Mouse (Mus musculus): Measurements from ENCODE around the gene Itga10.

GRCm38 (mm10) chr3:96706984-96707383 lies 61.6 kb downstream of the Itga10 start:
- TF ChIP-seq CTCF (IDR thresholded peaks at IDR 0.05; ENCODE audit: extremely low read depth, insufficient read length, insufficient replicate concordance, low read depth, low read length) (no peak), POLR2A (IDR thresholded peaks at IDR 0.05; ENCODE audit: low read depth, low read length) (no peak)
